Mouse (Mus musculus): ENCODE results near the gene Mettl8. TPM values are rescaled to one million over a fixed set of nuclear protein-coding genes. Genes with fewer than 3 reads are reported as not detected.

Gene Mettl8
- polyA plus RNA-seq, 1 experiment from 2014 or later: 15.7 TPM

DNA sequence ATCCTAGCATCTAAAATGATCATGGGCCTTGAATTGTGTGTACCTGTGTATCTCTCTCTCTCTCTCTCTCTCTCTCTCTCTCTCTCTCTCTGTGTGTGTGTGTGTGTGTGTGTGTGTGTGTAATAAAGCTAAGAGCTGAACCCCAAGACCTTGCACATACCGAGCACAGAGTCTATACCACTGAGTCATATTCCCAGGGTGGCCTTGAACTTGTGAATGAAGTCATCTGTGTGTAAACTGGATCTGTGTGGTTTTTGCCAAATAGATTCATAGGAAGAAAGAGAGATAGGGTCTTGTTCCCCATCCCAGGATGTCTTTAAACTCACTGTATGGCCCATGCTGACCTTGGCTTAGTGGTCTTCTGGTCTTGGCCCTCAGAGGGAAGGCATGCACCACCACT is 121.9 kb downstream of the Mettl8 start:
- ATAC-seq (replicated peaks; ENCODE audit: low FRiP score, low read depth): no peak
- Histone ChIP-seq H3K9me3 (replicated peaks; ENCODE audit: low read length) (no peaks in the 10 kb centered on the region), H3K4me2 (ENCODE audit: low read length) (no peak overlapping the region), H3K4me3 (replicated peaks; ENCODE audit: low read depth, low read length) (no peak overlapping the region), H3K27ac (no peak overlapping the region), H3K9ac (ENCODE audit: low read depth, low read length) (no peak overlapping the region), H3K27me3 (ENCODE audit: insufficient read depth, low read length) (no peaks in the 10 kb centered on the region), H3K4me1 (replicated peaks; ENCODE audit: insufficient read depth, low read length) (no peaks in the 10 kb centered on the region), H3K36me3 (ENCODE audit: insufficient read depth, low read length) (no peaks in the 10 kb centered on the region)
- no peak for DNase-seq (ENCODE audit: low spot score)
- no peak for TF ChIP-seq CTCF (IDR thresholded peaks at IDR 0.05; ENCODE audit: low read depth)
- WGBS: 86% methylated on average over 1 of the region's 1 CpGs

GRCm38 (mm10) chr2:70932965-70933364 is 122.4 kb downstream of the Mettl8 start:
- no peak for ATAC-seq (replicated peaks; ENCODE audit: low FRiP score, low read depth)
- H3K4me2 ChIP-seq (ENCODE audit: low read length): no peak overlapping the region

GRCm38 (mm10) chr2:70930631-70931288 is 124.6 kb downstream of the Mettl8 start:
- Histone ChIP-seq H3K27me3 (ENCODE audit: insufficient read depth, low read length) (no peaks in the 10 kb centered on the region), H3K36me3 (ENCODE audit: insufficient read depth, low read length) (no peaks in the 10 kb centered on the region), H3K4me1 (replicated peaks; ENCODE audit: insufficient read depth, low read length) (no peaks in the 10 kb centered on the region), H3K4me3 (replicated peaks; ENCODE audit: low read depth, low read length) (no peak overlapping the region), H3K9ac (ENCODE audit: low read depth, low read length) (no peak overlapping the region), H3K9me3 (replicated peaks; ENCODE audit: low read length) (no peaks in the 10 kb centered on the region), H3K27ac (no peak overlapping the region), H3K4me2 (ENCODE audit: low read length) (no peak overlapping the region)
- WGBS: 78% methylated on average over 11 of the region's 11 CpGs
- no peak for TF ChIP-seq CTCF (IDR thresholded peaks at IDR 0.05; ENCODE audit: low read depth)
- ATAC-seq (replicated peaks; ENCODE audit: low FRiP score, low read depth): no peak
- peak; percentile 33 for DNase-seq (ENCODE audit: low spot score)

More at GRCm38 (mm10) chr2:70932965-70933364, 122.4 kb downstream of the Mettl8 start:
- no peaks in the 10 kb centered on the region for H3K27me3 ChIP-seq (ENCODE audit: insufficient read depth, low read length)
- no peak overlapping the region for H3K27ac ChIP-seq
- whole genome bisulfite sequencing: 74% methylated on average over 4 of the region's 4 CpGs
- no peaks in the 10 kb centered on the region for H3K4me1 ChIP-seq (replicated peaks; ENCODE audit: insufficient read depth, low read length)
- H3K9ac ChIP-seq (ENCODE audit: low read depth, low read length): no peak overlapping the region
- no peak overlapping the region for H3K4me3 ChIP-seq (replicated peaks; ENCODE audit: low read depth, low read length)
- no peaks in the 10 kb centered on the region for H3K36me3 ChIP-seq (ENCODE audit: insufficient read depth, low read length)
- no peaks in the 10 kb centered on the region for H3K9me3 ChIP-seq (replicated peaks; ENCODE audit: low read length)
- no peak for DNase-seq (ENCODE audit: low spot score)
- TF ChIP-seq CTCF (IDR thresholded peaks at IDR 0.05; ENCODE audit: low read depth): no peak

DNA sequence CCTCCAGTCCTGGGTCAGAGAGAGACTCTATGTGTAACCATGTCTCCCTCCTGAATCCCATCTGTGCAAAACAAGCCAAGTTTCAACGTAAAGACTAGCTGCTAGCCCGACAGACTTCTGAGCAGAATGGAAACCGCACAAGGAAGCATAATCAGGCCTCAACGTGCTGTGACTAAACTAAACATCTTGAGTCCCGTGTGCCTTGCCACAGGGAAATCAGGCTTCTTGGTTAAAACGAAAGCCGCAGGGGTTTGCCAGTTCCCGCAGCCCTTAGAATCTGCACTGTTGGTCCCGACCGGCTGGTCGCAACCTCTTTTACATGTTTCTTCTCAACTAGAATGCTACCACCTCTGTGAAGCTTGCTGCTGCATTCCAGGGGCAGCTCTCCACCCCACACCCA is 125.7 kb downstream of the Mettl8 start:
- no peaks in the 10 kb centered on the region for H3K4me1 ChIP-seq (replicated peaks; ENCODE audit: insufficient read depth, low read length)
- no peaks in the 10 kb centered on the region for H3K9me3 ChIP-seq (replicated peaks; ENCODE audit: low read length)
- H3K27ac ChIP-seq: no peak overlapping the region
- H3K36me3 ChIP-seq (ENCODE audit: insufficient read depth, low read length): no peaks in the 10 kb centered on the region
- ATAC-seq (replicated peaks; ENCODE audit: low FRiP score, low read depth) (no peak), DNase-seq (ENCODE audit: low spot score) (no peak)
- 83% methylated on average over 11 of the region's 11 CpGs for WGBS
- H3K27me3 ChIP-seq (ENCODE audit: insufficient read depth, low read length): no peaks in the 10 kb centered on the region
- H3K4me3 ChIP-seq (replicated peaks; ENCODE audit: low read depth, low read length): no peak overlapping the region
- no peak overlapping the region for H3K9ac ChIP-seq (ENCODE audit: low read depth, low read length)
- no peak overlapping the region for H3K4me2 ChIP-seq (ENCODE audit: low read length)
- no peak for TF ChIP-seq CTCF (IDR thresholded peaks at IDR 0.05; ENCODE audit: low read depth)

- 92% methylated on average over 1 of the region's 1 CpGs for WGBS
- ATAC-seq (replicated peaks; ENCODE audit: low FRiP score, low read depth) (no peak), DNase-seq (ENCODE audit: low spot score) (no peak)
- H3K4me2 ChIP-seq (ENCODE audit: low read length): no peak overlapping the region
- H3K9ac ChIP-seq (ENCODE audit: low read depth, low read length): no peak overlapping the region
- no peak overlapping the region for H3K27ac ChIP-seq
- H3K4me1 ChIP-seq (replicated peaks; ENCODE audit: insufficient read depth, low read length): no peaks in the 10 kb centered on the region
- no peaks in the 10 kb centered on the region for H3K36me3 ChIP-seq (ENCODE audit: insufficient read depth, low read length)
- TF ChIP-seq CTCF (IDR thresholded peaks at IDR 0.05; ENCODE audit: low read depth): no peak
- H3K27me3 ChIP-seq (ENCODE audit: insufficient read depth, low read length): no peaks in the 10 kb centered on the region
- no peaks in the 10 kb centered on the region for H3K9me3 ChIP-seq (replicated peaks; ENCODE audit: low read length)
- H3K4me3 ChIP-seq (replicated peaks; ENCODE audit: low read depth, low read length): no peak overlapping the region
These were observed 131.3 kb downstream of the Mettl8 start for GRCm38 (mm10) chr2:70924049-70924448.

DNA sequence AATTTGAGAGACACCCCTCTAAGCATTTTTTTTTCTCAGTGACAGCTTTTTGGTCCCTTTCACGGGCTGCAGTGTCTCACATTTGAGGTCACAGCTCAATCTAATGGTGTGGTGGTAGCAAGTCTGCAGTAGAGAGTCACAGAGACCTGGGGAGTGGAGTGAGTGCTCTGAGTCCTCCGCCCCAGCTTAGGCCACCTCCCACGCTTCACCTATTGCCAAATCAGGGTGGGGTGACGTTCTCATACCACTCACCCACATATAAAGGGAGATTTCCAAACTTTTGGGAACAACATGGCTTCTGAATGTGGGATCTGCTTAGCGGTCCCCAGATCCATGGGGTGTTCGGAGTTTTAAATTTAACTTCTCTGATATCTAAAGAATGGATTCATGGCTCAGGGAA is 132.6 kb downstream of the Mettl8 start:
- H3K4me3 ChIP-seq (replicated peaks; ENCODE audit: low read depth, low read length): no peak overlapping the region
- no peak for DNase-seq (ENCODE audit: low spot score)
- no peak for ATAC-seq (replicated peaks; ENCODE audit: low FRiP score, low read depth)
- H3K4me2 ChIP-seq (ENCODE audit: low read length): no peak overlapping the region
- no peaks in the 10 kb centered on the region for H3K4me1 ChIP-seq (replicated peaks; ENCODE audit: insufficient read depth, low read length)
- H3K27ac ChIP-seq: no peak overlapping the region
- H3K9me3 ChIP-seq (replicated peaks; ENCODE audit: low read length): no peaks in the 10 kb centered on the region
- 76% methylated on average over 6 of the region's 6 CpGs for WGBS
- H3K9ac ChIP-seq (ENCODE audit: low read depth, low read length): no peak overlapping the region
- no peak for TF ChIP-seq CTCF (IDR thresholded peaks at IDR 0.05; ENCODE audit: low read depth)
- H3K27me3 ChIP-seq (ENCODE audit: insufficient read depth, low read length): no peaks in the 10 kb centered on the region
- no peaks in the 10 kb centered on the region for H3K36me3 ChIP-seq (ENCODE audit: insufficient read depth, low read length)

All from kidney, postnatal 0 days (tissue).